Mouse (Mus musculus): ENCODE measurements around the gene Trim32. TPM values are rescaled to one million over a fixed set of nuclear protein-coding genes. Genes with fewer than 3 reads are reported as not detected.

The Trim32 gene
- polyA plus RNA-seq, 1 experiment from 2014 or later: 28.0 TPM

DNA sequence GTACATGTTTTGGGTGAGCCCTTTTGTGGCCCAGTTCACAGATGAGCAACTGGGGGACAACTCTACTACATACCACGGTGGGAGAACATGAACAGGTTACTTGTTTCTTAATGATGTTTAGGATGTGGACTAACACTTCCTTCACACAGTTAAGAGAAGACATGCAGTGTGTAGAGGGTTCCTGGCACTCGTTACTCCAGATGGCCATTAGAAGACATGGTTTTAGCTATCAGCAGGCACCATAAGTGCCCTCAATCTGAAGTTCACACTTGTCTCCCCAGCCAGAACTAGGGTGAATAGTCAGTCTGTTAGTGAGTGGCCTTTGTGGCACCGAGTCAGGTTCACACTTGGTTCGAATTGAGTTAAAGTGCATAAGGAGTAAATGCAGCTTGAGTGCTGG lies 3.3 kb downstream of the Trim32 start:
- H3K9ac ChIP-seq (ENCODE audit: low read depth, low read length): no peak overlapping the region
- no peak overlapping the region for H3K4me2 ChIP-seq
- DNase-seq (ENCODE audit: low spot score): no peak
- H3K36me3 ChIP-seq (ENCODE audit: control insufficient read depth, insufficient read depth, low read length): peaks cover 2% of the 10 kb centered on the region; the same call in 1 of the 2 replicates
- no peak for ATAC-seq (replicated peaks; ENCODE audit: low FRiP score)
- 78% methylated on average over 4 of the region's 4 CpGs for WGBS
- H3K27ac ChIP-seq (ENCODE audit: low read depth, low read length): no peak overlapping the region
- H3K9me3 ChIP-seq (ENCODE audit: control insufficient read depth, low read length): no peaks in the 10 kb centered on the region
- no peaks in the 10 kb centered on the region for H3K27me3 ChIP-seq (replicated peaks; ENCODE audit: control insufficient read depth, insufficient read depth, low read length)
- peaks cover 22% of the 10 kb centered on the region for H3K4me1 ChIP-seq (replicated peaks; ENCODE audit: control insufficient read depth, insufficient read depth, low read length)
- no peak overlapping the region for H3K4me3 ChIP-seq (ENCODE audit: low read depth, low read length)

DNA sequence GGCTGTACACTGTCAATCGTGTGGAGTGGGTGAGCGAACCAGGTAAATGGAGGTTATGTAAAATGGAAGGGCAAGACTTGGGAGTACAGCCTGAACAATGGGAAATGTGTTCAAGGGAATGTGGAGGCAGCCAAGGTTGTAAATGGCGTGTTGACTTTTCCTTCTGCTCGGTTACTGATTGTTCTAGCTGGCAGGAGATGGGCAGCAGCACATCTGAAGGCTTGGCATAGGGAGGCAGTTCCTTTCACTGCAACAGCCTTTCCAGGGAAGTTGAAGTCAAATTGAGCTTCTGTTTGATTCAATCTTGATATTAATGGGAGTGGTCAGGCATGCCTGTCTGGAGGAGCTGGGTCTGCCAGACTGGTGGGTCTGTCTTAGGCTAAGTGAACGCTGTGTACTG lies 5.5 kb downstream of the Trim32 start:
- Histone ChIP-seq H3K4me1 (replicated peaks; ENCODE audit: control insufficient read depth, insufficient read depth, low read length) (peaks cover 20% of the 10 kb centered on the region), H3K4me3 (ENCODE audit: low read depth, low read length) (no peak overlapping the region), H3K27me3 (replicated peaks; ENCODE audit: control insufficient read depth, insufficient read depth, low read length) (no peaks in the 10 kb centered on the region), H3K4me2 (no peak overlapping the region), H3K9ac (ENCODE audit: low read depth, low read length) (no peak overlapping the region), H3K27ac (ENCODE audit: low read depth, low read length) (no peak overlapping the region), H3K36me3 (ENCODE audit: control insufficient read depth, insufficient read depth, low read length) (peaks cover 21% of the 10 kb centered on the region), H3K9me3 (ENCODE audit: control insufficient read depth, low read length) (no peaks in the 10 kb centered on the region)
- whole genome bisulfite sequencing: 79% methylated on average over 5 of the region's 5 CpGs
- DNase-seq (ENCODE audit: low spot score) (no peak), ATAC-seq (replicated peaks; ENCODE audit: low FRiP score) (no peak)

DNA sequence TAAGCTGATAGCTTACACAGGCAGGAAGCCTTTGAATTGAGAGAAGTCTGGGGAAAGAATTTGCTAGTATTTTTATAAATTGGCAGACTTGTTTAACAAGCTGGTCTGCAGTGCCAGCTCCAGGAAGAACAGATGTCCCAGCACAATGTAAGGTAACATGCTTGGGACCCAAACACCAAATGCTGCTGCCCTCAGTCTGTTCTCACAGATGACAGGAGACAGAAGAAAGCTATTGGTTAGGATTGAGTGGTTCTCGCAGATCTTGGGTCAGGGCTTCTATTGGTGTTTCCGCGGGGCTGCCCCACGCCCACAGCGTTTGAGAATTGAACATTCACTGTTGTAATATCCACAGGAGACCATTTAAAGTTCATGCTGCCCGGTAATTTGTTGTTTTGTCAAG lies 6.1 kb downstream of the Trim32 start:
- Histone ChIP-seq H3K27ac (ENCODE audit: low read depth, low read length) (no peak overlapping the region), H3K9me3 (ENCODE audit: control insufficient read depth, low read length) (no peaks in the 10 kb centered on the region), H3K4me1 (replicated peaks; ENCODE audit: control insufficient read depth, insufficient read depth, low read length) (peaks cover 16% of the 10 kb centered on the region), H3K27me3 (replicated peaks; ENCODE audit: control insufficient read depth, insufficient read depth, low read length) (no peaks in the 10 kb centered on the region), H3K4me3 (ENCODE audit: low read depth, low read length) (no peak overlapping the region), H3K4me2 (no peak overlapping the region), H3K36me3 (ENCODE audit: control insufficient read depth, insufficient read depth, low read length) (peaks cover 25% of the 10 kb centered on the region), H3K9ac (ENCODE audit: low read depth, low read length) (no peak overlapping the region)
- no peak for DNase-seq (ENCODE audit: low spot score)
- no peak for ATAC-seq (replicated peaks; ENCODE audit: low FRiP score)
- 91% methylated on average over 6 of the region's 6 CpGs for WGBS

DNA sequence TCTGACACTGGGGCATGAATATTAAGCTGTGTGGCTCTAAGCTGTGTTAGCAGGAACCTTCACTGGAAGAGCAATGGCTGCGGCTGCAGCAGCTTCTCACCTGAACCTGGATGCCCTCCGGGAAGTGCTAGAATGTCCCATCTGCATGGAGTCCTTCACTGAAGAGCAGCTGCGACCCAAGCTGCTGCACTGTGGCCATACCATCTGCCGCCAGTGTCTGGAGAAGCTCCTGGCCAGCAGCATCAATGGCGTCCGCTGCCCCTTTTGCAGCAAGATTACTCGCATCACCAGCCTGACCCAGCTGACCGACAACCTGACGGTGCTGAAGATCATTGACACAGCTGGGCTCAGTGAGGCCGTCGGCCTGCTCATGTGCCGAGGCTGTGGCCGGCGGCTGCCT lies 8.3 kb downstream of the Trim32 start:
- H3K4me2 ChIP-seq: no peak overlapping the region
- WGBS: 95% methylated on average over 14 of the region's 14 CpGs

DNA sequence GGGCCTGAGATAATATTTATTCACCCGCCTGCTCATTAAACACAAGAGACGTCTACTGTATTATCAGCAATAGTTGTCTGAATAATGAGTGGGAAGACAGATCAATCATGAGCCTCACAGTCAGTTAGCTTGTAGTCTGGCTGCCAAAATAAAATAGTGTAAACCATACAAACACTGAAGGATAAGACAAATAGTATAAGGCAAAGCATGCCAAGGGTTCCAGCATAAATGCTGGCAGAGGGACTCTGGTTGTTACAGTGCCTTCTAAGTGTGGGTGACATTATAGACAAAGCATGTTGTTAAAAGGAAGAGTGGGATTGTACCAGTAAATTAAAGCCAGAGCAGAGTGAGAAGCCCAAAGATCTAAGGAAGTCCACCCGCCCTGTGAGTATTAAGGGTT lies 15.3 kb downstream of the Trim32 start:
- WGBS: 82% methylated on average over 3 of the region's 3 CpGs
- ATAC-seq (replicated peaks; ENCODE audit: low FRiP score): no peak
- no peaks in the 10 kb centered on the region for H3K4me1 ChIP-seq (replicated peaks; ENCODE audit: control insufficient read depth, insufficient read depth, low read length)

More for the DNA sequence above, 8.3 kb downstream of the Trim32 start:
- DNase-seq (ENCODE audit: low spot score): no peak
- H3K27ac ChIP-seq (ENCODE audit: low read depth, low read length): no peak overlapping the region
- H3K9me3 ChIP-seq (ENCODE audit: control insufficient read depth, low read length): no peaks in the 10 kb centered on the region
- no peaks in the 10 kb centered on the region for H3K27me3 ChIP-seq (replicated peaks; ENCODE audit: control insufficient read depth, insufficient read depth, low read length)
- no peak overlapping the region for H3K4me3 ChIP-seq (ENCODE audit: low read depth, low read length)
- peaks cover 33% of the 10 kb centered on the region for H3K36me3 ChIP-seq (ENCODE audit: control insufficient read depth, insufficient read depth, low read length)
- no peaks in the 10 kb centered on the region; the same call in 1 of the 2 replicates for H3K4me1 ChIP-seq (replicated peaks; ENCODE audit: control insufficient read depth, insufficient read depth, low read length)
- H3K9ac ChIP-seq (ENCODE audit: low read depth, low read length): no peak overlapping the region
- no peak for ATAC-seq (replicated peaks; ENCODE audit: low FRiP score)

DNA sequence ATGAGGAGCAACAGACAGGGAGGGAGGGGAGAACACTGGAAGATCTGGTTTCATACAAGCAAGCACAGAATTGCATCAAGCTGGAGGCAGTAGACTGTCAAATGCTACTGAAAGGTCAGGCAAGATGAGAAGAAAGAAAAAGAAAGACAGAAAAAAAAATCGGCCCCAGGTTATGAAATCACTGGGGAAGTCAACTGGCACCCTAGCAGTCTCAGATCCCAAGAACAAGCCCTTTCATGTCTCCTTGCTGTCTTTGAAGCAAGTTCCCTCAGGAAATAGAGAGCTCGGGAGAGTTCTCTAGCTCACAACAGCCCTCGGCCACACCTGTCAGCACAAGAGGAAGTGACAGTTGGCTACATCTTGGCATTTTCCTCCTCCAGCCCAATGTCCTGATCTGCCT lies 33.4 kb downstream of the Trim32 start:
- Histone ChIP-seq H3K4me3 (ENCODE audit: low read depth, low read length) (no peak overlapping the region), H3K4me1 (replicated peaks; ENCODE audit: control insufficient read depth, insufficient read depth, low read length) (no peaks in the 10 kb centered on the region), H3K36me3 (ENCODE audit: control insufficient read depth, insufficient read depth, low read length) (no peaks in the 10 kb centered on the region), H3K9me3 (ENCODE audit: control insufficient read depth, low read length) (no peaks in the 10 kb centered on the region), H3K4me2 (no peak overlapping the region), H3K27me3 (replicated peaks; ENCODE audit: control insufficient read depth, insufficient read depth, low read length) (no peaks in the 10 kb centered on the region), H3K27ac (ENCODE audit: low read depth, low read length) (no peak overlapping the region), H3K9ac (ENCODE audit: low read depth, low read length) (no peak overlapping the region)
- 62% methylated on average over 3 of the region's 3 CpGs for WGBS
- no peak for ATAC-seq (replicated peaks; ENCODE audit: low FRiP score)
- no peak for DNase-seq (ENCODE audit: low spot score)

More for the DNA sequence above, 15.3 kb downstream of the Trim32 start:
- Histone ChIP-seq H3K9ac (ENCODE audit: low read depth, low read length) (no peak overlapping the region), H3K4me2 (no peak overlapping the region), H3K9me3 (ENCODE audit: control insufficient read depth, low read length) (no peaks in the 10 kb centered on the region), H3K27me3 (replicated peaks; ENCODE audit: control insufficient read depth, insufficient read depth, low read length) (no peaks in the 10 kb centered on the region), H3K36me3 (ENCODE audit: control insufficient read depth, insufficient read depth, low read length) (peaks cover 15% of the 10 kb centered on the region; the same call in 1 of the 2 replicates), H3K27ac (ENCODE audit: low read depth, low read length) (no peak overlapping the region), H3K4me3 (ENCODE audit: low read depth, low read length) (no peak overlapping the region)
- no peak for DNase-seq (ENCODE audit: low spot score)

DNA sequence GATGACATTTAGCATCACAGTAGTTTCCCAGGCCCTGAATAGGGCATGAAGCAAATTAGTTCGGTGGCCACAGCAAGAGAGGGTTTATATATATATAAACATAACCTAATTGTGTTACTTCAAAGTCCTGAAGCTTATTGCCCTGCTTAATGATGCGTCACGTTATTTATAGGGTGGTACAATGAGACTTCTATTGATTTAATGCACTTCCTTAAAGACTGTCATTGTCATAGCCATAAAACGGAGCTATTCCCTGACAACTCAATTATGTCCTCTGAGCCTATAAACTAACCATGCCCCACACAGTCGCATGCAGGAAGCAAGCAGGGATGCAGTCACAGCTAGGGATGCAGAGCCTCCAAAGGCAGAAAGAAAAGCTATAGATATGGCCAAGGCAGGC lies 37.8 kb downstream of the Trim32 start:
- H3K4me3 ChIP-seq (ENCODE audit: low read depth, low read length): no peak overlapping the region
- DNase-seq (ENCODE audit: low spot score) (no peak), ATAC-seq (replicated peaks; ENCODE audit: low FRiP score) (no peak)
- H3K27me3 ChIP-seq (replicated peaks; ENCODE audit: control insufficient read depth, insufficient read depth, low read length): no peaks in the 10 kb centered on the region
- no peaks in the 10 kb centered on the region for H3K9me3 ChIP-seq (ENCODE audit: control insufficient read depth, low read length)
- H3K27ac ChIP-seq (ENCODE audit: low read depth, low read length): no peak overlapping the region
- 74% methylated on average over 5 of the region's 5 CpGs for WGBS
- H3K36me3 ChIP-seq (ENCODE audit: control insufficient read depth, insufficient read depth, low read length): no peaks in the 10 kb centered on the region
- no peaks in the 10 kb centered on the region for H3K4me1 ChIP-seq (replicated peaks; ENCODE audit: control insufficient read depth, insufficient read depth, low read length)
- no peak overlapping the region for H3K4me2 ChIP-seq
- H3K9ac ChIP-seq (ENCODE audit: low read depth, low read length): no peak overlapping the region

DNA sequence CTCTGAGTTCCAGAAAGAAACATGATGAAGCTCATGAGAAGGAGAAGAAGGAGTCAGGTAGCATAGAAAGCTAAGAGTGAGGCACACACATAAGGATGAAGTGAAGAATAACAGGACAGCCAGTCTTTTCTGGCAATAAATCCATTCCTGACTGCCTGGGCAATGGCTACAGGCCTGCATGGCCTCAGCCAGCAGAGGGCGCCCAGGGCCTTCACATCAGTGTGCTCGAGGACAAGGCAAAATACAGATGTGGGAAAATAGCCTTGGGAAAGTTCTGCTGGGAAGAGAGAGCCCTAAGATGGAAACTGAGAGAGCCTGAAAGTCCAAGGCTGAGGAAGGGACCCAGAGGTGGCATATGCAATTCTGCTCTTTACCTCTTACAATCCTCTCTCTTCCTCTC lies 49.9 kb downstream of the Trim32 start:
- Histone ChIP-seq H3K9me3 (ENCODE audit: control insufficient read depth, low read length) (no peaks in the 10 kb centered on the region), H3K9ac (ENCODE audit: low read depth, low read length) (no peak overlapping the region), H3K4me2 (no peak overlapping the region), H3K4me3 (ENCODE audit: low read depth, low read length) (no peak overlapping the region), H3K36me3 (ENCODE audit: control insufficient read depth, insufficient read depth, low read length) (no peaks in the 10 kb centered on the region), H3K27me3 (replicated peaks; ENCODE audit: control insufficient read depth, insufficient read depth, low read length) (no peaks in the 10 kb centered on the region), H3K27ac (ENCODE audit: low read depth, low read length) (no peak overlapping the region), H3K4me1 (replicated peaks; ENCODE audit: control insufficient read depth, insufficient read depth, low read length) (no peaks in the 10 kb centered on the region)
- WGBS: 2% methylated on average over 2 of the region's 2 CpGs
- no peak; the same call in 1 of the 2 replicates for ATAC-seq (replicated peaks; ENCODE audit: low FRiP score)
- DNase-seq (ENCODE audit: low spot score): peak; percentile 43

DNA sequence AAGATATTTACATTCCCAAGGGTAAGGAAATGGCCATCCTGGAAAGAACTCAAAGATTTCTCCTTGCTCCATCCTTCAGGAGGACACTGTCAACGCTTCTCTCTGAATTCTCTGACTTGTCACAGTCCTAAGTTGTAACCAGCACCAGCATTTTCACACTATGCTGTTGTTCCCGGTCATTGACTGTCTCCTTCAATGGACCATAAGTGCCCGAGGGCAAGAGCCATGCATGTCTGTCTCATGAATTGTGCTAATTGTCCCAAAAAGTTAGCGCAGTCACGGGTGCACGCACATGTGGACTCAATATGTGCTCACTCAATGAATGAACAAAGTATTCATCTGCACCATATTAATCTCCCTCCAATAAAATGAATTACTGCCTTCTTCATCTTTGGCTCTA lies 58.4 kb downstream of the Trim32 start:
- WGBS: 76% methylated on average over 6 of the region's 6 CpGs
- DNase-seq (ENCODE audit: low spot score) (no peak), ATAC-seq (replicated peaks; ENCODE audit: low FRiP score) (no peak)
- Histone ChIP-seq H3K36me3 (ENCODE audit: control insufficient read depth, insufficient read depth, low read length) (no peaks in the 10 kb centered on the region), H3K27me3 (replicated peaks; ENCODE audit: control insufficient read depth, insufficient read depth, low read length) (no peaks in the 10 kb centered on the region), H3K9ac (ENCODE audit: low read depth, low read length) (no peak overlapping the region), H3K4me3 (ENCODE audit: low read depth, low read length) (no peak overlapping the region), H3K4me2 (no peak overlapping the region), H3K9me3 (ENCODE audit: control insufficient read depth, low read length) (no peaks in the 10 kb centered on the region), H3K27ac (ENCODE audit: low read depth, low read length) (no peak overlapping the region), H3K4me1 (replicated peaks; ENCODE audit: control insufficient read depth, insufficient read depth, low read length) (no peaks in the 10 kb centered on the region)

Measured in liver, embryonic 11.5 days (tissue).